Mouse (Mus musculus): ENCODE results near the gene Snrpc. TPM values are rescaled to one million over a fixed set of nuclear protein-coding genes. Genes with fewer than 3 reads are reported as not detected.

Snrpc gene
- polyA plus RNA-seq, 1 experiment: 49.4 TPM

GRCm38 (mm10) chr17:27810569-27811331 lies 27.2 kb upstream of the Snrpc start:
- Histone ChIP-seq H3K4me3 (replicated peaks; ENCODE audit: control insufficient read depth, low read depth, low read length) (no peak overlapping the region), H3K27ac (ENCODE audit: control insufficient read depth, insufficient read depth, low read depth, low read length, poor library complexity) (no peak overlapping the region), H3K4me1 (ENCODE audit: control insufficient read depth, insufficient read depth, low read length) (peaks cover 1% of the 10 kb centered on the region)
- TF ChIP-seq CTCF (IDR thresholded peaks at IDR 0.05; ENCODE audit: control insufficient read depth, insufficient read depth, low read length) (no peak), POLR2A (IDR thresholded peaks at IDR 0.05; ENCODE audit: borderline replicate concordance, control insufficient read depth, low read depth, low read length) (no peak)
- WGBS: 68% methylated on average over 16 of the region's 16 CpGs

GRCm38 (mm10) chr17:27811980-27812379 lies 26.0 kb upstream of the Snrpc start:
- TF ChIP-seq POLR2A (IDR thresholded peaks at IDR 0.05; ENCODE audit: borderline replicate concordance, control insufficient read depth, low read depth, low read length): no peak
- TF ChIP-seq CTCF (IDR thresholded peaks at IDR 0.05; ENCODE audit: control insufficient read depth, insufficient read depth, low read length): no peak
- Histone ChIP-seq H3K4me1 (ENCODE audit: control insufficient read depth, insufficient read depth, low read length) (peaks cover 1% of the 10 kb centered on the region), H3K4me3 (replicated peaks; ENCODE audit: control insufficient read depth, low read depth, low read length) (no peak overlapping the region), H3K27ac (ENCODE audit: control insufficient read depth, insufficient read depth, low read depth, low read length, poor library complexity) (no peak overlapping the region)
- WGBS: 71% methylated on average over 3 of the region's 3 CpGs

- Histone ChIP-seq H3K4me3 (replicated peaks; ENCODE audit: control insufficient read depth, low read depth, low read length) (no peak overlapping the region), H3K4me1 (ENCODE audit: control insufficient read depth, insufficient read depth, low read length) (peaks cover 4% of the 10 kb centered on the region), H3K27ac (ENCODE audit: control insufficient read depth, insufficient read depth, low read depth, low read length, poor library complexity) (no peak overlapping the region)
- TF ChIP-seq CTCF (IDR thresholded peaks at IDR 0.05; ENCODE audit: control insufficient read depth, insufficient read depth, low read length): no peak
- no peak for TF ChIP-seq POLR2A (IDR thresholded peaks at IDR 0.05; ENCODE audit: borderline replicate concordance, control insufficient read depth, low read depth, low read length)
Measured at GRCm38 (mm10) chr17:27814606-27815005, 23.3 kb upstream of the Snrpc start.

GRCm38 (mm10) chr17:27819011-27819410 lies 18.9 kb upstream of the Snrpc start:
- peaks cover 2% of the 10 kb centered on the region; the same call in 1 of the 2 replicates for H3K4me1 ChIP-seq (ENCODE audit: control insufficient read depth, insufficient read depth, low read length)
- peak overlapping the region; percentile 83 for H3K4me3 ChIP-seq (replicated peaks; ENCODE audit: control insufficient read depth, low read depth, low read length)
- 23% methylated on average over 7 of the region's 7 CpGs for WGBS
- peak overlapping the region; percentile 85; the same call in 1 of the 2 replicates for H3K27ac ChIP-seq (ENCODE audit: control insufficient read depth, insufficient read depth, low read depth, low read length, poor library complexity)
- TF ChIP-seq POLR2A (IDR thresholded peaks at IDR 0.05; ENCODE audit: borderline replicate concordance, control insufficient read depth, low read depth, low read length) (no peak), CTCF (IDR thresholded peaks at IDR 0.05; ENCODE audit: control insufficient read depth, insufficient read depth, low read length) (no peak)

- Histone ChIP-seq H3K4me3 (replicated peaks; ENCODE audit: control insufficient read depth, low read depth, low read length) (peak overlapping the region; percentile 83), H3K4me1 (ENCODE audit: control insufficient read depth, insufficient read depth, low read length) (peaks cover 2% of the 10 kb centered on the region; the same call in 1 of the 2 replicates)
- WGBS: under 1% methylated on average over 20 of the region's 20 CpGs
Measured at GRCm38 (mm10) chr17:27819521-27819970, 18.4 kb upstream of the Snrpc start.

GRCm38 (mm10) chr17:27819971-27820567 lies 17.9 kb upstream of the Snrpc start:
- Histone ChIP-seq H3K27ac (ENCODE audit: control insufficient read depth, insufficient read depth, low read depth, low read length, poor library complexity) (peak overlapping the region; percentile 85), H3K4me3 (replicated peaks; ENCODE audit: control insufficient read depth, low read depth, low read length) (peak overlapping the region; percentile 83), H3K4me1 (ENCODE audit: control insufficient read depth, insufficient read depth, low read length) (peaks cover 2% of the 10 kb centered on the region; the same call in 1 of the 2 replicates)
- WGBS: under 1% methylated on average over 56 of the region's 62 CpGs
- TF ChIP-seq POLR2A (IDR thresholded peaks at IDR 0.05; ENCODE audit: borderline replicate concordance, control insufficient read depth, low read depth, low read length) (no peak), CTCF (IDR thresholded peaks at IDR 0.05; ENCODE audit: control insufficient read depth, insufficient read depth, low read length) (no peak)

More at GRCm38 (mm10) chr17:27819521-27819970, 18.4 kb upstream of the Snrpc start:
- TF ChIP-seq CTCF (IDR thresholded peaks at IDR 0.05; ENCODE audit: control insufficient read depth, insufficient read depth, low read length) (no peak), POLR2A (IDR thresholded peaks at IDR 0.05; ENCODE audit: borderline replicate concordance, control insufficient read depth, low read depth, low read length) (no peak)
- H3K27ac ChIP-seq (ENCODE audit: control insufficient read depth, insufficient read depth, low read depth, low read length, poor library complexity): peak overlapping the region; percentile 85

GRCm38 (mm10) chr17:27820568-27821406 lies 17.2 kb upstream of the Snrpc start, which contains the start of gene D17Wsu92e:
TSS of gene D17Wsu92e (minus strand) at chr17:27820648.
- peak; percentile 97 for TF ChIP-seq POLR2A (IDR thresholded peaks at IDR 0.05; ENCODE audit: borderline replicate concordance, control insufficient read depth, low read depth, low read length)
- TF ChIP-seq CTCF (IDR thresholded peaks at IDR 0.05; ENCODE audit: control insufficient read depth, insufficient read depth, low read length): no peak; the same call in 1 of the 2 replicates
- WGBS: 2% methylated on average over 46 of the region's 56 CpGs
- Histone ChIP-seq H3K4me3 (replicated peaks; ENCODE audit: control insufficient read depth, low read depth, low read length) (peak within 1 kb of the TSS; percentile 83), H3K4me1 (ENCODE audit: control insufficient read depth, insufficient read depth, low read length) (peaks cover 2% of the 10 kb centered on the region; the same call in 1 of the 2 replicates), H3K27ac (ENCODE audit: control insufficient read depth, insufficient read depth, low read depth, low read length, poor library complexity) (peak within 1 kb of the TSS; percentile 95)
